Mouse (Mus musculus) stomach, adult 2 months (tissue): ENCODE data around the gene Wdr25. TPM values are rescaled to one million over a fixed set of nuclear protein-coding genes. Genes with fewer than 3 reads are reported as not detected.

Experiments used
- polyA plus RNA-seq: library from polyadenylated mRNA; depleted of rRNA; stranded (reverse); fragments of >200 nt; gene quantifications from 2 replicates; pipeline ENCODE4 v1.2.3, GENCODE M21; 2012; rRNA removed

Wdr25 gene
- 4.0 and 4.5 TPM in 2 replicates for polyA plus RNA-seq

DNA sequence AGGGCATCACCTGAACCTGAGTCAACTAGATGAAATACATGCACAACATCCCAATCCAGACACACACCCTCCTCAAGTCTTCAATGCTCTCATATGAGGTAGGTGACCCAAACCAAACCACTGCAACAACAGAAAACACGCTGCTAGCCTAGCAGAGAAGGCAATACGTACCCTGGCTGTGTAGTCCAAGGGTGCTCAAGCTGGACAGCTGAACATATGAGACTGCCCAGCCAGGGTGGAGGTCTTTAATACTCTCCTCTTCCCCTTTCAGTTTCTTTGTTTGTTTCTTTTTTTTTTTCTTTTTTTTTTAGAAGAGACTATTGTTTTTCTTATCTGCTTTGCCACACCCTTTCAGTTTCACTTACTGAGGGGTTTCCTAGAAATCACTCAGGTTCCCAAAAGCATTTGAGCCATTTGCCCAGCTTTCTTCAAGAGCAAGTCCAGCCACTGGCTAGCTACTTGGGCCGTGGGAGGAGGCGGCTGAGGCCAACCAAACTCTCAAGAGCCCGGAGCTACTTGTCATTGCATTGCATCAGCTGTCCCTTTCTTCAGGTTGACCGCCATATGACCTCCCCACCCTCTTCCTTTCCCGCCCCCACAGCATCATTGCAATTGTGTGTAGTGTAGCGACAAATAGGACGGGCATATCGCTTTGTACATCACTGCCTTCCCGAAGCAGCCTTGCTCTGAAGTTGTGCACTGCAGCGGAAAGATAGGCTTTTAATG is at the start of gene Wdr25:
Wdr25 (plus strand) TSS at position 643 of the 726 bp plus-strand sequence.

GRCm38 (mm10) chr12:108893715-108894431 is 442 bp downstream of the Wdr25 start, which contains the start of gene Wars:
Wars (minus strand) TSS chr12:108894174.

GRCm38 (mm10) chr12:109068167-109068653 is 174.8 kb downstream of the Wdr25 start, which contains the start of gene Begain:
Begain (minus strand) TSS chr12:109068217.

Other genes with a start within 250 kb of the Wdr25 start
- 135 and 144 TPM in 2 replicates for gene Degs2, start 191.3 kb upstream of the Wdr25 start, polyA plus RNA-seq
- 5.6 and 7.2 TPM in 2 replicates for gene Yy1, start 100.7 kb upstream of the Wdr25 start, polyA plus RNA-seq
- 7.5 and 9.6 TPM in 2 replicates for gene Slc25a29, start 57.7 kb upstream of the Wdr25 start, polyA plus RNA-seq
- 6.4 and 8.0 TPM in 2 replicates for gene Slc25a47, start 57.6 kb upstream of the Wdr25 start, polyA plus RNA-seq
- 61.0 and 63.0 TPM in 2 replicates for gene Wars, start 543 bp downstream of the Wdr25 start, polyA plus RNA-seq
- 1.5 and 1.7 TPM in 2 replicates for gene Begain, start 174.6 kb downstream of the Wdr25 start, polyA plus RNA-seq